Mouse (Mus musculus) CH12.LX (cell line): ENCODE results near the gene Fam178b.

Experiments
- CHD2 ChIP-seq: IDR thresholded peaks from 2 replicates; pipeline ENCODE4 v1.6.1; 2011; ENCODE audit warnings: low read length, improper control_type of control experiment
- CTCF ChIP-seq, 2 experiments: IDR thresholded peaks in 1 of 2; conservative IDR thresholded peaks in 1 of 2; 2 replicates each; pipeline ENCODE4 v1.5.1; 2011 to 2012; ENCODE audit warnings: low read depth in 2 of 2, low read length in 2 of 2, improper control_type of control experiment in 1 of 2, inconsistent platforms in 1 of 2, mild to moderate bottlenecking in 1 of 2, moderate library complexity in 1 of 2
- IRF4 ChIP-seq: IDR thresholded peaks from 2 replicates; pipeline ENCODE4 v1.6.1; 2014; ENCODE audit warnings: low read depth, mild to moderate bottlenecking, inconsistent platforms, low read length, improper control_type of control experiment
- ZMIZ1 ChIP-seq: IDR thresholded peaks from 2 replicates; pipeline ENCODE4 v1.6.1; 2012; ENCODE audit warnings: low read depth, mild to moderate bottlenecking, inconsistent platforms, low read length, improper control_type of control experiment

DNA sequence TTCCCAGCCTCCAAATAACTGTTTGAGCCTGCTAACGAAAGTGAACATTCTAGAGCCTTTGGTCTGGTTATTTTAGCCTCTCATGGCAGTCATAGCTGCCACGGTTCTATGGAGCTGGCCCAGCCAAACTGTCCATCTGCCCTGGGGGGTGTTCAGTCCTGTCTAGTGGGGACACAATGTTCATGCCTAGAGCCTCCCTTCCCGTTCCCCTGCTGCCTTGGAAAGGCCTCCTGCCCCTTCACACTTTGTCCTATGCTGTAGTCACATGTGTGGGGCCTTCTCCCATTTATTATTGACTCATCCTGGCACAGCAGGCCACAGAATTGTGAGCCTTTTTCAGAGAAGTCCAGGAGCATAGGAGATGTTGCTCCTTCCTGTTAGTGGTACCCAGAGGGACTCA, 164.7 kb downstream of the Fam178b start:
- TF ChIP-seq CTCF (conservative IDR thresholded peaks at IDR 0.05 in 1 of 2, IDR thresholded peaks at IDR 0.05 in 1 of 2; ENCODE audit: low read depth in 2 of 2, low read length in 2 of 2) (no peak), ZMIZ1 (no peak), CHD2 (no peak), IRF4 (no peak)
